26 mouse cellular contexts compared by ENCODE assay signal in the genomic region with DNA sequence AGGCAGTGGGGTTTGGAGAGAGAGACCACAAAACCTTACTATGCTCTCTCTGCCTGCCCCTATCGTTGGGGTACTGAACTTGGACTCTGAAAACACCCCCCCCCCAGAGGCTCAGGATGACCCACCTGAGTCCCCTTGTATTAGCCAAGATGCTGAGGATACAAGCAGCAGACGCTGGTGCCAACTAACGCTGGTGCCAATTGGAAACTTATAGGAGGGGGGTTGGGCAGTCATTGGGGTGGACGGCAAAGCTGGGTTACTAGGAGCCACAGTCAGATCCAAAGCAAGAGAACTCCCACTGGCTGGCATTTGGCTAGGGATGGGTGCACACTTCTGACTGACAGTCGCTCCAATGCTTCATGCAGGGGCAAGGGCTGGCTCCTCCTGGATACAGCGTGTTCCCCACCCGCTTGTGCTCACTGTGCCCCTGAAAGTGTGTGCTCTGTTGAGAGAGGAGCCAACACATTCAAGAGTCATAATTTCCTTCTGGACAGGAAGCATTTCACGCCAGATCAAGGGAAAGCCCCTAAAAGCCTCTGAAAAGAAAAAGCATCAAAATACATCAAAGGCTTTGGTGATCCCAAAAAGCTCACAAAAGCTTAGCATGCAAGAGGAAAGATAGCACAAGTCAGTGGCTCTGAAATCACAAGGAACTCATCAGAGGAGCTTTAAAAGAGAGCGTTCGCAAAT. TPM values are rescaled to one million over a fixed set of nuclear protein-coding genes. Genes with fewer than 3 reads are reported as not detected.
"Had no signal": no experiment of that assay in that cellular context is flagged by ENCODE, and none has a peak within 500 bp of the region (broad histone marks: within the 10 kb centered on the region; RNA-seq: fewer than 3 reads in every experiment).

No protein-coding gene starts in this region.

- H3K27me3 ChIP-seq: intestine, embryonic 15.5 days had no signal

- H3K9me3 ChIP-seq: heart, embryonic 15.5 days; hindbrain, embryonic 13.5 days; hindbrain, embryonic 15.5 days; intestine, embryonic 15.5 days; limb, embryonic 10.5 days; limb, embryonic 12.5 days; liver, embryonic 13.5 days had no signal

- H3K27ac ChIP-seq: heart, adult 2 months; heart, embryonic 13.5 days; heart, embryonic 15.5 days; hindbrain, embryonic 13.5 days; hindbrain, embryonic 15.5 days; hindbrain, postnatal 0 days; intestine, embryonic 15.5 days; layer of hippocampus, adult 2 months; limb, embryonic 10.5 days; limb, embryonic 12.5 days; liver, embryonic 13.5 days had no signal

- H3K4me2 ChIP-seq: heart, embryonic 11.5 days; heart, embryonic 13.5 days; heart, embryonic 15.5 days; hindbrain, embryonic 13.5 days; hindbrain, embryonic 15.5 days; intestine, embryonic 15.5 days; limb, embryonic 12.5 days; liver, embryonic 11.5 days; liver, embryonic 13.5 days had no signal

- H3K36me3 ChIP-seq: heart, embryonic 13.5 days; heart, embryonic 15.5 days; hindbrain, embryonic 13.5 days; hindbrain, embryonic 15.5 days; intestine, embryonic 15.5 days; limb, embryonic 10.5 days; limb, embryonic 12.5 days; liver, embryonic 13.5 days had no signal

- ATAC-seq: hindbrain, postnatal 0 days; inflammation-experienced regulatory T-cells, adult 6 months; intestine, embryonic 15.5 days; intestine, postnatal 0 days had no signal

- H3K9ac ChIP-seq: heart, embryonic 13.5 days; heart, embryonic 15.5 days; hindbrain, embryonic 13.5 days; hindbrain, embryonic 15.5 days; intestine, embryonic 15.5 days; limb, embryonic 12.5 days; liver, embryonic 13.5 days had no signal

- H3K4me1 ChIP-seq: heart, embryonic 15.5 days; hindbrain, embryonic 15.5 days; intestine, embryonic 15.5 days had no signal

- H3K4me3 ChIP-seq: heart, adult 2 months; heart, embryonic 13.5 days; heart, embryonic 15.5 days; hindbrain, embryonic 13.5 days; hindbrain, embryonic 15.5 days; intestine, embryonic 15.5 days; layer of hippocampus, adult 2 months; limb, embryonic 10.5 days; limb, embryonic 12.5 days; liver, embryonic 13.5 days had no signal

- DNase-seq: gastrocnemius, postnatal 14 days; gastrocnemius, postnatal 36 days; heart, adult 11 months; heart, adult 2 months; heart, postnatal 14 days; heart, postnatal 36 days; kidney, adult 18-20 months; kidney, adult 8-10 months; kidney, postnatal 10 days; kidney, postnatal 25 days; kidney, postnatal 4 days; liver; liver, embryonic 13.5 days had no signal

RNA-seq across cellular contexts. Expression of gene Npffr1, which starts 9.2 kb away (rescaled TPM):
- polyA plus RNA-seq: heart, embryonic 15.5 days; inflammation-experienced regulatory T-cells, adult 6 months; limb, embryonic 10.5 days; liver, embryonic 11.5 days had no signal
